Mouse (Mus musculus): ENCODE measurements around the gene Chit1. TPM values are rescaled to one million over a fixed set of nuclear protein-coding genes. Genes with fewer than 3 reads are reported as not detected.

The Chit1 gene
- total RNA-seq, 2 experiments from 2014 or later: not detected

- DNase-seq: no peak
These were observed 80.2 kb downstream of the Chit1 start for GRCm38 (mm10) chr1:134191192-134191591.

- no peak for DNase-seq
These were observed 81.0 kb downstream of the Chit1 start for GRCm38 (mm10) chr1:134192024-134192423.

- no peak for DNase-seq
These were observed 82.1 kb downstream of the Chit1 start, which contains the start of gene Mybph for GRCm38 (mm10) chr1:134193126-134193525. Gene Mybph (plus strand): TSS chr1:134193448.

GRCm38 (mm10) chr1:134193674-134194197 is 82.7 kb downstream of the Chit1 start:
- peak; percentile 18 for DNase-seq

- DNase-seq: no peak
These were observed 83.4 kb downstream of the Chit1 start for GRCm38 (mm10) chr1:134194298-134195022.

GRCm38 (mm10) chr1:134195117-134195516 is 84.1 kb downstream of the Chit1 start:
- DNase-seq: no peak

GRCm38 (mm10) chr1:134195571-134195970 is 84.5 kb downstream of the Chit1 start:
- no peak for DNase-seq

GRCm38 (mm10) chr1:134195979-134196378 is 84.9 kb downstream of the Chit1 start:
- DNase-seq: peak; percentile 24

GRCm38 (mm10) chr1:134196386-134196785 is 85.3 kb downstream of the Chit1 start:
- peak; percentile 82 for DNase-seq

- DNase-seq: no peak
These were observed 86.4 kb downstream of the Chit1 start for GRCm38 (mm10) chr1:134197325-134197982.

- DNase-seq: no peak
These were observed 87.4 kb downstream of the Chit1 start for GRCm38 (mm10) chr1:134198197-134198995.

- no peak for DNase-seq
These were observed 89.4 kb downstream of the Chit1 start for GRCm38 (mm10) chr1:134200481-134200880.

Other genes starting within 250 kb of the Chit1 start
- under 1 TPM; 0.16 to 0.29 TPM for gene Optc, start 203.2 kb upstream of the Chit1 start, total RNA-seq (2021)
- 10 to 100 TPM; 14.5 to 15.0 TPM for gene Prelp, start 189.8 kb upstream of the Chit1 start, total RNA-seq (2021)
- 10 to 100 TPM; 18.7 to 21.9 TPM for gene Fmod, start 74.0 kb upstream of the Chit1 start, total RNA-seq (2021)
- gene Btg2, start 32.1 kb upstream of the Chit1 start, total RNA-seq (2021): 10 to 100 TPM; 27.5 to 36.2 TPM
- gene Chil1, start 70.9 kb downstream of the Chit1 start, total RNA-seq (2021): under 1 TPM; 0.33 to 0.65 TPM
- not detected for gene Mybph, start 82.2 kb downstream of the Chit1 start, total RNA-seq (2021)
- gene Adora1, start 124.2 kb downstream of the Chit1 start, total RNA-seq (2021): 1 to 10 TPM; 9.3 to 9.9 TPM
- gene Myog, start 178.7 kb downstream of the Chit1 start, total RNA-seq (2021): under 1 TPM; 0.48 to 0.52 TPM
- gene Ppfia4, start 221.7 kb downstream of the Chit1 start, total RNA-seq (2021): 1 to 10 TPM; 7.3 to 9.2 TPM